Mouse (Mus musculus): Measurements from ENCODE around the gene Hhat. TPM values are rescaled to one million over a fixed set of nuclear protein-coding genes. Genes with fewer than 3 reads are reported as not detected.

The Hhat gene
- total RNA-seq, 1 experiment = 2.8 TPM

GRCm38 (mm10) chr1:192700339-192701073 lies 70.5 kb downstream of the Hhat start:
- DNase-seq (ENCODE audit: low read depth, low spot score) = no peak
- no peaks in the 10 kb centered on the region for H3K36me3 ChIP-seq (ENCODE audit: control insufficient read depth, insufficient read depth, low read length, poor library complexity, severe bottlenecking)
- in situ Hi-C loops (cut with MboI; ENCODE audit: low sequenced_read_pairs in 2 of 2, unreplicated experiment in 2 of 2) = no loop called here

GRCm38 (mm10) chr1:192699101-192699500 lies 71.9 kb downstream of the Hhat start:
- no peak for DNase-seq (ENCODE audit: low read depth, low spot score)
- H3K4me1 ChIP-seq (ENCODE audit: control insufficient read depth in 2 of 2, insufficient read depth in 2 of 2, low read length in 2 of 2, poor library complexity in 1 of 2) = no peaks in the 10 kb centered on the region
- no peak overlapping the region for H3K27ac ChIP-seq (ENCODE audit: insufficient read depth, low read depth, low read length, poor library complexity, severe bottlenecking)
- H3K9me3 ChIP-seq (ENCODE audit: control insufficient read depth, insufficient read depth, low read depth, low read length) = no peaks in the 10 kb centered on the region
- H3K9ac ChIP-seq (ENCODE audit: insufficient read depth, low read depth, low read length, poor library complexity, severe bottlenecking) = no peak overlapping the region
- no peaks in the 10 kb centered on the region for H3K36me3 ChIP-seq (ENCODE audit: control insufficient read depth, insufficient read depth, low read length, poor library complexity, severe bottlenecking)
- no peak for TF ChIP-seq CHD2 (IDR thresholded peaks at IDR 0.05; ENCODE audit: low read depth, low read length)
- no peak for TF ChIP-seq ZNF384 (IDR thresholded peaks at IDR 0.05; ENCODE audit: low read depth, low read length)
- no peak for TF ChIP-seq MAFK (IDR thresholded peaks at IDR 0.05; ENCODE audit: insufficient read depth, low read depth, low read length)
- no peak for TF ChIP-seq ZC3H11A (IDR thresholded peaks at IDR 0.05; ENCODE audit: borderline replicate concordance, low read depth, low read length)
- TF ChIP-seq HCFC1 (IDR thresholded peaks at IDR 0.05; ENCODE audit: borderline replicate concordance, insufficient read depth, low read length) = no peak
- in situ Hi-C loops (cut with MboI; ENCODE audit: low sequenced_read_pairs in 2 of 2, unreplicated experiment in 2 of 2) = no loop called here
- no peak overlapping the region for H3K4me3 ChIP-seq (ENCODE audit: insufficient read depth in 1 of 2, low read depth in 1 of 2, low read length in 2 of 2, poor library complexity in 1 of 2, severe bottlenecking in 1 of 2)

More at GRCm38 (mm10) chr1:192700339-192701073, 70.5 kb downstream of the Hhat start:
- H3K9me3 ChIP-seq (ENCODE audit: control insufficient read depth, insufficient read depth, low read depth, low read length) = no peaks in the 10 kb centered on the region
- no peak for TF ChIP-seq ZC3H11A (IDR thresholded peaks at IDR 0.05; ENCODE audit: borderline replicate concordance, low read depth, low read length)
- TF ChIP-seq ZNF384 (IDR thresholded peaks at IDR 0.05; ENCODE audit: low read depth, low read length) = no peak
- no peak overlapping the region for H3K4me3 ChIP-seq (ENCODE audit: insufficient read depth in 1 of 2, low read depth in 1 of 2, low read length in 2 of 2, poor library complexity in 1 of 2, severe bottlenecking in 1 of 2)
- H3K27ac ChIP-seq (ENCODE audit: insufficient read depth, low read depth, low read length, poor library complexity, severe bottlenecking) = no peak overlapping the region; the same call in 1 of the 2 replicates
- no peak overlapping the region for H3K9ac ChIP-seq (ENCODE audit: insufficient read depth, low read depth, low read length, poor library complexity, severe bottlenecking)
- no peaks in the 10 kb centered on the region for H3K4me1 ChIP-seq (ENCODE audit: control insufficient read depth in 2 of 2, insufficient read depth in 2 of 2, low read length in 2 of 2, poor library complexity in 1 of 2)

DNA sequence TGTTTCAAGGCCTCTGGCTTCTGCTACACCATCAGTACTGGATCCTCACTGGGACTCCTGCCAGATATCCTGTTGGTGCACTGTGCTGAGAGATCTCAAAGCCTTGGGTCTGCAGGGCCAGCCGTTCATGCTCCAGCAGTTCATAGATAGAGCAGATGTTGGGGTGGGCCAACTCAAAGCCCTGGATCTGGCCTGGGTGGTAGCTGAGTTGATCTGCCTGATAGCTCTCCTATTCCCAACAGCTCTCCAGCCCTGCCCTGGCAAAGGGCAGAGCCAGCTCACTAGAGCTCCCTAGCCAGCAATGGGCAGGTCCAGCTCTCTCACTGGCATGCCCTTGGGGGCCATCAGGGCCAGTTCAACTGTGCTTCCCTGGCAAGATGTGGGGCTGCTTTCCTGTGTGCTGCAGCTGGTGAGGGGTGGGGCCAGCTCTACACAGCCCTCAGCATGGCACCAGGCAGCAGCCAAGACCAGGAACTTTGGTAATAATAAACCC lies 74.6 kb downstream of the Hhat start:
- Histone ChIP-seq H3K4me3 (ENCODE audit: insufficient read depth in 1 of 2, low read depth in 1 of 2, low read length in 2 of 2, poor library complexity in 1 of 2, severe bottlenecking in 1 of 2) (no peak overlapping the region), H3K36me3 (ENCODE audit: control insufficient read depth, insufficient read depth, low read length, poor library complexity, severe bottlenecking) (no peaks in the 10 kb centered on the region), H3K9ac (ENCODE audit: insufficient read depth, low read depth, low read length, poor library complexity, severe bottlenecking) (no peak overlapping the region), H3K4me1 (ENCODE audit: control insufficient read depth in 2 of 2, insufficient read depth in 2 of 2, low read length in 2 of 2, poor library complexity in 1 of 2) (no peaks in the 10 kb centered on the region), H3K27ac (ENCODE audit: insufficient read depth, low read depth, low read length, poor library complexity, severe bottlenecking) (no peak overlapping the region), H3K9me3 (ENCODE audit: control insufficient read depth, insufficient read depth, low read depth, low read length) (no peaks in the 10 kb centered on the region)
- TF ChIP-seq HCFC1 (IDR thresholded peaks at IDR 0.05; ENCODE audit: borderline replicate concordance, insufficient read depth, low read length) (no peak), MAFK (IDR thresholded peaks at IDR 0.05; ENCODE audit: insufficient read depth, low read depth, low read length) (no peak)
- no peak for DNase-seq (ENCODE audit: low read depth, low spot score)
- in situ Hi-C loops (cut with MboI; ENCODE audit: low sequenced_read_pairs in 2 of 2, unreplicated experiment in 2 of 2) = no loop called here

- no peak for TF ChIP-seq CHD2 (IDR thresholded peaks at IDR 0.05; ENCODE audit: low read depth, low read length)
- no peak for TF ChIP-seq ZC3H11A (IDR thresholded peaks at IDR 0.05; ENCODE audit: borderline replicate concordance, low read depth, low read length)
- no peak for TF ChIP-seq ZNF384 (IDR thresholded peaks at IDR 0.05; ENCODE audit: low read depth, low read length)
- no peak for TF ChIP-seq MAFK (IDR thresholded peaks at IDR 0.05; ENCODE audit: insufficient read depth, low read depth, low read length)
- TF ChIP-seq HCFC1 (IDR thresholded peaks at IDR 0.05; ENCODE audit: borderline replicate concordance, insufficient read depth, low read length) = no peak
- Histone ChIP-seq H3K9ac (ENCODE audit: insufficient read depth, low read depth, low read length, poor library complexity, severe bottlenecking) (no peak overlapping the region), H3K9me3 (ENCODE audit: control insufficient read depth, insufficient read depth, low read depth, low read length) (no peaks in the 10 kb centered on the region), H3K4me3 (ENCODE audit: insufficient read depth in 1 of 2, low read depth in 1 of 2, low read length in 2 of 2, poor library complexity in 1 of 2, severe bottlenecking in 1 of 2) (no peak overlapping the region), H3K36me3 (ENCODE audit: control insufficient read depth, insufficient read depth, low read length, poor library complexity, severe bottlenecking) (no peaks in the 10 kb centered on the region), H3K27ac (ENCODE audit: insufficient read depth, low read depth, low read length, poor library complexity, severe bottlenecking) (no peak overlapping the region), H3K4me1 (ENCODE audit: control insufficient read depth in 2 of 2, insufficient read depth in 2 of 2, low read length in 2 of 2, poor library complexity in 1 of 2) (no peaks in the 10 kb centered on the region)
- in situ Hi-C loops (cut with MboI; ENCODE audit: low sequenced_read_pairs in 2 of 2, unreplicated experiment in 2 of 2) = no loop called here
- DNase-seq (ENCODE audit: low read depth, low spot score) = no peak
These were observed 77.4 kb downstream of the Hhat start for GRCm38 (mm10) chr1:192693644-192694043.

GRCm38 (mm10) chr1:192692982-192693381 lies 78.0 kb downstream of the Hhat start:
- Histone ChIP-seq H3K9me3 (ENCODE audit: control insufficient read depth, insufficient read depth, low read depth, low read length) (no peaks in the 10 kb centered on the region), H3K4me3 (ENCODE audit: insufficient read depth in 1 of 2, low read depth in 1 of 2, low read length in 2 of 2, poor library complexity in 1 of 2, severe bottlenecking in 1 of 2) (no peak overlapping the region), H3K9ac (ENCODE audit: insufficient read depth, low read depth, low read length, poor library complexity, severe bottlenecking) (no peak overlapping the region), H3K36me3 (ENCODE audit: control insufficient read depth, insufficient read depth, low read length, poor library complexity, severe bottlenecking) (no peaks in the 10 kb centered on the region), H3K4me1 (ENCODE audit: control insufficient read depth in 2 of 2, insufficient read depth in 2 of 2, low read length in 2 of 2, poor library complexity in 1 of 2) (no peaks in the 10 kb centered on the region), H3K27ac (ENCODE audit: insufficient read depth, low read depth, low read length, poor library complexity, severe bottlenecking) (no peak overlapping the region)
- DNase-seq (ENCODE audit: low read depth, low spot score) = no peak
- no peak for TF ChIP-seq HCFC1 (IDR thresholded peaks at IDR 0.05; ENCODE audit: borderline replicate concordance, insufficient read depth, low read length)
- TF ChIP-seq ZNF384 (IDR thresholded peaks at IDR 0.05; ENCODE audit: low read depth, low read length) = no peak
- TF ChIP-seq MAFK (IDR thresholded peaks at IDR 0.05; ENCODE audit: insufficient read depth, low read depth, low read length) = no peak
- TF ChIP-seq ZC3H11A (IDR thresholded peaks at IDR 0.05; ENCODE audit: borderline replicate concordance, low read depth, low read length) = no peak
- no peak for TF ChIP-seq CHD2 (IDR thresholded peaks at IDR 0.05; ENCODE audit: low read depth, low read length)
- in situ Hi-C loops (cut with MboI; ENCODE audit: low sequenced_read_pairs in 2 of 2, unreplicated experiment in 2 of 2) = no loop called here
